Mouse (Mus musculus): ENCODE data around the gene Gm28539. TPM values are rescaled to one million over a fixed set of nuclear protein-coding genes. Genes with fewer than 3 reads are reported as not detected.

Gm28539 gene
- total and polyA plus RNA-seq, 3 experiments, result 2.9 to 13.9 TPM; not detected in 1

GRCm38 (mm10) chr16:18938321-18939082 is 102.1 kb downstream of the Gm28539 start:
- TF ChIP-seq ETS1 (IDR thresholded peaks at IDR 0.05; ENCODE audit: low read depth, low read length) (no peak), JUND (IDR thresholded peaks at IDR 0.05; ENCODE audit: low read depth, low read length) (no peak), TBP (IDR thresholded peaks at IDR 0.05; ENCODE audit: low read depth, low read length) (no peak), ZKSCAN1 (IDR thresholded peaks at IDR 0.05; ENCODE audit: low read depth, low read length) (no peak), CTCF (IDR thresholded peaks at IDR 0.05 in 2 of 3, conservative IDR thresholded peaks at IDR 0.05 in 1 of 3; ENCODE audit: control insufficient read depth in 1 of 3, insufficient read depth in 1 of 3, low read depth in 2 of 3, low read length in 3 of 3, poor library complexity in 1 of 3, severe bottlenecking in 1 of 3) (no peak), MYC (IDR thresholded peaks at IDR 0.05; ENCODE audit: low read depth, low read length) (no peak), SMC3 (IDR thresholded peaks at IDR 0.05; ENCODE audit: low read depth, low read length) (no peak), TCF12 (IDR thresholded peaks at IDR 0.05; ENCODE audit: low read depth, low read length) (no peak), MAZ (IDR thresholded peaks at IDR 0.05; ENCODE audit: low read depth, low read length) (no peak), CHD2 (IDR thresholded peaks at IDR 0.05; ENCODE audit: low read length) (no peak)
- Histone ChIP-seq H3K9ac (ENCODE audit: control insufficient read depth, low read depth, low read length, poor library complexity, severe bottlenecking) (no peak overlapping the region), H3K79me2 (ENCODE audit: control insufficient read depth, insufficient read depth, low read length, poor library complexity) (no peaks in the 10 kb centered on the region), H3K36me3 (ENCODE audit: control insufficient read depth in 1 of 2, insufficient read depth in 2 of 2, low read length in 2 of 2) (peaks cover 0 to 24% of the 10 kb centered on the region in 2 experiments; a peak in 2 of 4 replicates), H3K9me3 (replicated peaks; ENCODE audit: insufficient read depth, low read length) (no peaks in the 10 kb centered on the region), H3K27ac (ENCODE audit: control insufficient read depth, low read depth, low read length) (no peak overlapping the region), H3K4me3 (ENCODE audit: control insufficient read depth in 1 of 2, insufficient read depth in 1 of 2, low read depth in 2 of 2, low read length in 2 of 2) (no peak overlapping the region), H3K27me3 (ENCODE audit: control insufficient read depth in 1 of 2, insufficient read depth in 2 of 2, low read length in 2 of 2) (no peaks in the 10 kb centered on the region), H3K4me1 (ENCODE audit: control insufficient read depth in 1 of 2, insufficient read depth in 2 of 2, low read length in 2 of 2) (no peaks in the 10 kb centered on the region)
- DNase-seq (ENCODE audit: low read depth, low spot score), result no peak

- no peak for DNase-seq (ENCODE audit: low read depth, low spot score)
- no peaks in the 10 kb centered on the region for H3K79me2 ChIP-seq (ENCODE audit: control insufficient read depth, insufficient read depth, low read length, poor library complexity)
- H3K36me3 ChIP-seq (ENCODE audit: control insufficient read depth in 1 of 2, insufficient read depth in 2 of 2, low read length in 2 of 2), result peaks cover 0 to 11% of the 10 kb centered on the region in 2 experiments; a peak in 2 of 4 replicates
- H3K4me1 ChIP-seq (ENCODE audit: control insufficient read depth in 1 of 2, insufficient read depth in 2 of 2, low read length in 2 of 2), result no peaks in the 10 kb centered on the region
- no peak overlapping the region for H3K4me3 ChIP-seq (ENCODE audit: control insufficient read depth in 1 of 2, insufficient read depth in 1 of 2, low read depth in 2 of 2, low read length in 2 of 2)
- no peaks in the 10 kb centered on the region for H3K27me3 ChIP-seq (ENCODE audit: control insufficient read depth in 1 of 2, insufficient read depth in 2 of 2, low read length in 2 of 2)
- H3K27ac ChIP-seq (ENCODE audit: control insufficient read depth, low read depth, low read length), result no peak overlapping the region
- TF ChIP-seq EP300 (IDR thresholded peaks at IDR 0.05; ENCODE audit: low read depth in 1 of 2, low read length in 2 of 2) (no peak), SMC3 (IDR thresholded peaks at IDR 0.05; ENCODE audit: low read depth, low read length) (no peak), MYB (IDR thresholded peaks at IDR 0.05; ENCODE audit: low read depth, low read length) (no peak), E2F4 (IDR thresholded peaks at IDR 0.05; ENCODE audit: borderline replicate concordance, low read depth, low read length) (no peak), KAT2A (conservative IDR thresholded peaks at IDR 0.05; ENCODE audit: low read depth, low read length) (no peak), ZNF384 (IDR thresholded peaks at IDR 0.05; ENCODE audit: low read depth, low read length) (no peak), NELFE (IDR thresholded peaks at IDR 0.05; ENCODE audit: low read depth, low read length) (no peak), RCOR1 (IDR thresholded peaks at IDR 0.05; ENCODE audit: low read depth, low read length) (no peak)
- H3K9me3 ChIP-seq (replicated peaks; ENCODE audit: insufficient read depth, low read length), result no peaks in the 10 kb centered on the region
- no peak overlapping the region for H3K9ac ChIP-seq (ENCODE audit: control insufficient read depth, low read depth, low read length, poor library complexity, severe bottlenecking)
Measured at GRCm38 (mm10) chr16:18943906-18944305, 107.5 kb downstream of the Gm28539 start.
